Mouse (Mus musculus): ENCODE measurements around the gene Klhl21. TPM values are rescaled to one million over a fixed set of nuclear protein-coding genes. Genes with fewer than 3 reads are reported as not detected.
A peak's percentile ranks its signal among the peaks of the same experiment; 100 is the strongest.
"Not testable (repeated sequence)": the region's sequence is repeated elsewhere in the genome, so short reads cannot be mapped to it uniquely, and the experiment has no call there.

Gene Klhl21
- polyA plus RNA-seq, 1 experiment from 2014 or later: 6.0 TPM

GRCm38 (mm10) chr4:152024525-152024924, 15.9 kb downstream of the Klhl21 start:
- ATAC-seq (ENCODE audit: low read depth) (no peak), DNase-seq (no peak)
- H3K4me3 ChIP-seq (replicated peaks): no peak overlapping the region
- WGBS (ENCODE audit: insufficient replicate concordance): 82% methylated on average over 11 of the region's 11 CpGs
- no peaks in the 10 kb centered on the region for H3K9me3 ChIP-seq (replicated peaks)
- peaks cover 54% of the 10 kb centered on the region for H3K4me1 ChIP-seq (replicated peaks)
- H3K27ac ChIP-seq: no peak overlapping the region
- peak overlapping the region; percentile 93 for H3K4me2 ChIP-seq
- H3K27me3 ChIP-seq: no peaks in the 10 kb centered on the region
- peak overlapping the region; percentile 23; the same call in 1 of the 2 replicates for H3K9ac ChIP-seq
- peaks cover 58% of the 10 kb centered on the region for H3K36me3 ChIP-seq

- Histone ChIP-seq H3K27me3 (peaks cover 3% of the 10 kb centered on the region; the same call in 1 of the 2 replicates), H3K9me3 (replicated peaks) (no peaks in the 10 kb centered on the region), H3K9ac (peak overlapping the region; percentile 86), H3K4me2 (peak overlapping the region; percentile 93), H3K27ac (peak overlapping the region; percentile 87), H3K4me3 (replicated peaks) (peak overlapping the region; percentile 86), H3K4me1 (replicated peaks) (peaks cover 60% of the 10 kb centered on the region), H3K36me3 (peaks cover 34% of the 10 kb centered on the region)
- peak; percentile 67 for ATAC-seq (ENCODE audit: low read depth)
- WGBS (ENCODE audit: insufficient replicate concordance): 3% methylated on average over 41 of the region's 41 CpGs
- DNase-seq: no peak
These were observed 18.3 kb downstream of the Klhl21 start for GRCm38 (mm10) chr4:152026751-152027508.

- under 1% methylated on average over 35 of the region's 35 CpGs for WGBS (ENCODE audit: insufficient replicate concordance)
- peak; percentile 95 for ATAC-seq (ENCODE audit: low read depth)
- H3K4me1 ChIP-seq (replicated peaks): peaks cover 60% of the 10 kb centered on the region
These were observed 18.9 kb downstream of the Klhl21 start, which contains the start of gene Zbtb48 for GRCm38 (mm10) chr4:152027524-152027923. TSS of gene Zbtb48 (minus strand) at chr4:152027671.

GRCm38 (mm10) chr4:152028456-152028855, 19.9 kb downstream of the Klhl21 start:
- peaks cover 55% of the 10 kb centered on the region for H3K4me1 ChIP-seq (replicated peaks)
- no peak for ATAC-seq (ENCODE audit: low read depth)
- H3K4me3 ChIP-seq (replicated peaks): peak overlapping the region; percentile 86
- DNase-seq: no peak
- H3K9ac ChIP-seq: peak overlapping the region; percentile 66
- H3K36me3 ChIP-seq: peaks cover 18% of the 10 kb centered on the region
- H3K27me3 ChIP-seq: peaks cover 9% of the 10 kb centered on the region
- peak overlapping the region; percentile 93 for H3K4me2 ChIP-seq
- 66% methylated on average over 15 of the region's 15 CpGs for WGBS (ENCODE audit: insufficient replicate concordance)
- no peaks in the 10 kb centered on the region for H3K9me3 ChIP-seq (replicated peaks)
- no peak overlapping the region for H3K27ac ChIP-seq

More at GRCm38 (mm10) chr4:152027524-152027923, 18.9 kb downstream of the Klhl21 start, which contains the start of gene Zbtb48:
- peak within 1 kb of the TSS; percentile 93 for H3K4me2 ChIP-seq
- peak within 1 kb of the TSS; percentile 87 for H3K27ac ChIP-seq
- no peaks in the 10 kb centered on the region for H3K9me3 ChIP-seq (replicated peaks)
- peaks cover 8% of the 10 kb centered on the region for H3K27me3 ChIP-seq
- DNase-seq: peak; percentile 93
- H3K36me3 ChIP-seq: peaks cover 28% of the 10 kb centered on the region
- peak within 1 kb of the TSS; percentile 86 for H3K4me3 ChIP-seq (replicated peaks)
- peak within 1 kb of the TSS; percentile 86 for H3K9ac ChIP-seq

- H3K4me2 ChIP-seq: no peak overlapping the region
These were observed 20.5 kb downstream of the Klhl21 start for GRCm38 (mm10) chr4:152029087-152029486.

GRCm38 (mm10) chr4:152029997-152030396, 21.4 kb downstream of the Klhl21 start:
- 0 out of 2 replicates have a peak, but pooled peaks cover 5% of the 10 kb centered on the region for H3K36me3 ChIP-seq
- peaks cover 9% of the 10 kb centered on the region for H3K27me3 ChIP-seq
- H3K4me2 ChIP-seq: no peak overlapping the region
- no peak for ATAC-seq (ENCODE audit: low read depth)
- H3K9me3 ChIP-seq (replicated peaks): no peaks in the 10 kb centered on the region
- H3K4me3 ChIP-seq (replicated peaks): no peak overlapping the region
- 80% methylated on average over 4 of the region's 4 CpGs for WGBS (ENCODE audit: insufficient replicate concordance)
- no peak for DNase-seq
- H3K4me1 ChIP-seq (replicated peaks): peaks cover 40% of the 10 kb centered on the region
- H3K27ac ChIP-seq: no peak overlapping the region
- H3K9ac ChIP-seq: no peak overlapping the region

More at GRCm38 (mm10) chr4:152029087-152029486, 20.5 kb downstream of the Klhl21 start:
- ATAC-seq (ENCODE audit: low read depth) (no peak), DNase-seq (no peak)
- H3K27ac ChIP-seq: no peak overlapping the region
- H3K4me3 ChIP-seq (replicated peaks): no peak overlapping the region
- no peaks in the 10 kb centered on the region for H3K9me3 ChIP-seq (replicated peaks)
- H3K9ac ChIP-seq: no peak overlapping the region
- peaks cover 49% of the 10 kb centered on the region for H3K4me1 ChIP-seq (replicated peaks)
- WGBS (ENCODE audit: insufficient replicate concordance): 24% methylated on average over 5 of the region's 5 CpGs
- peaks cover 9% of the 10 kb centered on the region for H3K27me3 ChIP-seq
- peaks cover 12% of the 10 kb centered on the region for H3K36me3 ChIP-seq

GRCm38 (mm10) chr4:152032922-152033321, 24.3 kb downstream of the Klhl21 start:
- H3K36me3 ChIP-seq: no peaks in the 10 kb centered on the region
- no peak overlapping the region for H3K4me2 ChIP-seq
- 81% methylated on average over 13 of the region's 13 CpGs for WGBS (ENCODE audit: insufficient replicate concordance)
- no peak overlapping the region for H3K4me3 ChIP-seq (replicated peaks)
- no peak for DNase-seq
- H3K9ac ChIP-seq: no peak overlapping the region
- ATAC-seq (ENCODE audit: low read depth): no peak
- no peaks in the 10 kb centered on the region for H3K9me3 ChIP-seq (replicated peaks)
- peaks cover 9% of the 10 kb centered on the region for H3K27me3 ChIP-seq
- H3K27ac ChIP-seq: no peak overlapping the region
- peaks cover 16% of the 10 kb centered on the region for H3K4me1 ChIP-seq (replicated peaks)

GRCm38 (mm10) chr4:152036464-152036863, 27.9 kb downstream of the Klhl21 start:
- H3K4me2 ChIP-seq; ATAC-seq (ENCODE audit: low read depth); H3K9me3 ChIP-seq (replicated peaks); H3K27me3 ChIP-seq; H3K9ac ChIP-seq; H3K27ac ChIP-seq; DNase-seq; H3K4me3 ChIP-seq (replicated peaks); H3K36me3 ChIP-seq: not testable (repeated sequence)
- WGBS (ENCODE audit: insufficient replicate concordance): 84% methylated on average over 6 of the region's 6 CpGs
- peaks cover 31% of the 10 kb centered on the region for H3K4me1 ChIP-seq (replicated peaks)

- Histone ChIP-seq H3K4me1 (replicated peaks) (peaks cover 36% of the 10 kb centered on the region), H3K9me3 (replicated peaks) (no peaks in the 10 kb centered on the region), H3K4me3 (replicated peaks) (peak within 1 kb of the TSS; percentile 92), H3K9ac (peak within 1 kb of the TSS; percentile 91), H3K4me2 (peak within 1 kb of the TSS; percentile 96), H3K36me3 (peaks cover 26% of the 10 kb centered on the region), H3K27me3 (no peaks in the 10 kb centered on the region), H3K27ac (peak within 1 kb of the TSS; percentile 69; the same call in 1 of the 2 replicates)
- 38% methylated on average over 10 of the region's 10 CpGs for WGBS (ENCODE audit: insufficient replicate concordance)
- DNase-seq: no peak
- ATAC-seq (ENCODE audit: low read depth): no peak
These were observed 29.8 kb downstream of the Klhl21 start, which contains the start of gene Tas1r1 for GRCm38 (mm10) chr4:152038225-152038984. TSS of gene Tas1r1 (minus strand) at chr4:152038568.

- peak; percentile 85 for ATAC-seq (ENCODE audit: low read depth)
- H3K4me2 ChIP-seq: peak within 1 kb of the TSS; percentile 96
- peak within 1 kb of the TSS; percentile 69 for H3K27ac ChIP-seq
These were observed 30.6 kb downstream of the Klhl21 start, which contains the start of gene Nol9 for GRCm38 (mm10) chr4:152038985-152039830. TSS of gene Nol9 (plus strand) at chr4:152039321.

More at GRCm38 (mm10) chr4:152038985-152039830, 30.6 kb downstream of the Klhl21 start, which contains the start of gene Nol9:
- peak; percentile 90 for DNase-seq
- 1% methylated on average over 81 of the region's 86 CpGs for WGBS (ENCODE audit: insufficient replicate concordance)
- no peaks in the 10 kb centered on the region for H3K27me3 ChIP-seq
- peaks cover 36% of the 10 kb centered on the region for H3K4me1 ChIP-seq (replicated peaks)
- peaks cover 34% of the 10 kb centered on the region for H3K36me3 ChIP-seq
- H3K4me3 ChIP-seq (replicated peaks): peak within 1 kb of the TSS; percentile 92
- H3K9ac ChIP-seq: peak within 1 kb of the TSS; percentile 91
- H3K9me3 ChIP-seq (replicated peaks): no peaks in the 10 kb centered on the region

Data from liver, embryonic 13.5 days (tissue).